Mouse (Mus musculus) heart, embryonic 16.5 days (tissue): ENCODE results near the gene Pex7. TPM values are rescaled to one million over a fixed set of nuclear protein-coding genes. Genes with fewer than 3 reads are reported as not detected.

Experiments used
- ATAC-seq: fragments of 200-750 bp; cut with Nextera tagmentation; replicated peaks from 2 replicates; pipeline ENCODE4 v1.8.0; 2017; ENCODE audit warnings: moderate number of reproducible peaks; ENCODE audit not compliant: insufficient read depth, low FRiP score; ENCODE audit errors: extremely low read depth
- H3K27ac ChIP-seq: fragments of 300-500 bp; sonication (generic); 2 replicates; pipeline ENCODE4 v1.5.1; 2014; ENCODE audit warnings: mild to moderate bottlenecking, low read length, control low read depth, moderate library complexity
- H3K27me3 ChIP-seq: fragments of 300-500 bp; sonication (generic); 2 replicates; pipeline ENCODE4 v1.6.1; 2014; ENCODE audit warnings: low read length, mixed read lengths; ENCODE audit not compliant: control insufficient read depth, insufficient read depth
- H3K36me3 ChIP-seq: fragments of 300-500 bp; sonication (generic); 2 replicates; pipeline ENCODE4 v1.6.1; 2014; ENCODE audit not compliant: control insufficient read depth, insufficient read depth
- H3K4me1 ChIP-seq: fragments of 300-500 bp; sonication (generic); 2 replicates; pipeline ENCODE4 v1.6.1; 2014; ENCODE audit warnings: low read length, mixed read lengths; ENCODE audit not compliant: control insufficient read depth, insufficient read depth
- H3K4me2 ChIP-seq: fragments of 300-500 bp; sonication (generic); 2 replicates; pipeline ENCODE4 v1.6.1; 2014; ENCODE audit warnings: low read depth, mild to moderate bottlenecking, control low read depth, low read length
- H3K4me3 ChIP-seq: fragments of 300-500 bp; sonication (generic); 2 replicates; pipeline ENCODE4 v1.5.1; 2014; ENCODE audit warnings: mild to moderate bottlenecking, control low read depth, low read length
- H3K9ac ChIP-seq: fragments of 300-500 bp; sonication (generic); 2 replicates; pipeline ENCODE4 v1.6.1; 2014; ENCODE audit warnings: low read length, control low read depth
- H3K9me3 ChIP-seq: fragments of 300-500 bp; sonication (generic); replicated peaks from 2 replicates; pipeline ENCODE4 v1.6.1; 2016; ENCODE audit warnings: low read length; ENCODE audit not compliant: control insufficient read depth
- WGBS: fragments of 180-500 bp; shearing (Covaris S2); extraction: QIAGEN DNeasy Blood & Tissue Kit; methylation state at CpG from one replicate; pipeline ENCODE4 v1.1.7; 2014; 5-methylcytosine and 5-hydroxymethylcytosine counted together
- polyA plus RNA-seq: library from polyadenylated mRNA; unstranded; fragments of >200 nt; fragmentation: Nextera tagmentation; extraction: Ambion mirVana; gene quantifications from 2 replicates; pipeline ENCODE4 v1.2.1, GENCODE M21; 2015

Gene Pex7
- polyA plus RNA-seq: 38.6 and 41.4 TPM in 2 replicates

DNA sequence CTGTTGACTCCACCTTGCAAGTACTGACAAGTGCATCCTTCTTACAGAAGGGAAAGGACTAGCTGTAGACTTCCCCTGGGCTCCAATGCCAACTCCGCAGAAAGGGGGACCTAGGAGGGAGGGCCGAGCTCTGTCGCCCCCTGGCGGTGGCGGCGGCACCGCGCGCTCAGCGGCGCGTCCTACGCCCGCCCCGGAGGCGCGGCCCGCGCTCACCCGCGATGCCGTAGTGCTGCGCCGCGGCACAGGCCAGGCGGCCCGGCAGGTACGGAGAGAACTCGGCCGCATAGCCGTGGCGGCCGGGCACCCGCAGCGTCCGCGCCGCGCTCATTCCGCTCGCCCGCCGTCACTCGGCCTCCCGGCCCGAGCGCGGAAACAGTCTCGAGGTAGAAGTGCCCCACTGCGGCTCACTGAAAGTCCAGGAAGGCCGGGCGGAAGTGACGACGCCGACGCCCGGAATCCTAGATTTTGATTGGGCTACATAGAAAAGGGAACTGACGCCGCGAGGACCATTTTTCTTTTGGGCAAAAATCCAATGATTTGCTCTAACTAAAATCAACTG is at the start of gene Pex7:
TSS of gene Pex7 (minus strand) at position 444 of the 559 bp plus-strand sequence.
- under 1% methylated on average over 59 of the region's 60 CpGs for WGBS
- Histone ChIP-seq H3K4me3 (peak within 1 kb of the TSS; percentile 88), H3K9me3 (no peaks in the 10 kb centered on the region), H3K4me1 (0 out of 2 replicates have a peak, but pooled peaks cover 2% of the 10 kb centered on the region), H3K9ac (peak within 1 kb of the TSS; percentile 91), H3K36me3 (no peaks in the 10 kb centered on the region), H3K27me3 (no peaks in the 10 kb centered on the region), H3K27ac (peak within 1 kb of the TSS; percentile 96), H3K4me2 (peak within 1 kb of the TSS; percentile 39)
- ATAC-seq: peak; percentile 95

DNA sequence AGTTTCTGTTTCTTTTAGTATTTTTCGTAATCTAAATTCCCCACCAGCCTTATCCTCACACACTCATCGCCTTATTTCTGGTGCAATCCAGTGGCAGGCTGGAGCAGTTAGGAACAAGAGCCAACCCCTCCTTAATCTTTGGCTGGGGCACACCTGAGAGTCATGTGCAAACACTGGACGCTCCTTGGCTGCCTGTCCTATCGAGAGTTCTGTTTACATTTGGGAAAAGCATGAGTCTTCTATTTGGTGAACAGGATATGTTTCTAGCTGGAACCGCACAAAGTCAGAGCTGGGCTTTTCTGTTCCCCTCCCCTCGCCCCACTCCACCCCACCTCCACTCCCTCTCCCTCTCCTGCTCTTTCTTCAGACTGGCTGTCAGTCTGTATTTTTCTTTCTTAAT is 49.3 kb upstream of the Pex7 start:
- H3K36me3 ChIP-seq: no peaks in the 10 kb centered on the region
- no peaks in the 10 kb centered on the region for H3K27me3 ChIP-seq
- H3K9ac ChIP-seq: no peak overlapping the region
- peak; percentile 57; the same call in 1 of the 2 replicates for ATAC-seq
- H3K4me1 ChIP-seq: peaks cover 43% of the 10 kb centered on the region
- H3K27ac ChIP-seq: peak overlapping the region; percentile 15; the same call in 1 of the 2 replicates
- 27% methylated on average over 6 of the region's 6 CpGs for WGBS
- H3K4me3 ChIP-seq: no peak overlapping the region
- peak overlapping the region; percentile 23; the same call in 1 of the 2 replicates for H3K4me2 ChIP-seq
- H3K9me3 ChIP-seq: no peaks in the 10 kb centered on the region

DNA sequence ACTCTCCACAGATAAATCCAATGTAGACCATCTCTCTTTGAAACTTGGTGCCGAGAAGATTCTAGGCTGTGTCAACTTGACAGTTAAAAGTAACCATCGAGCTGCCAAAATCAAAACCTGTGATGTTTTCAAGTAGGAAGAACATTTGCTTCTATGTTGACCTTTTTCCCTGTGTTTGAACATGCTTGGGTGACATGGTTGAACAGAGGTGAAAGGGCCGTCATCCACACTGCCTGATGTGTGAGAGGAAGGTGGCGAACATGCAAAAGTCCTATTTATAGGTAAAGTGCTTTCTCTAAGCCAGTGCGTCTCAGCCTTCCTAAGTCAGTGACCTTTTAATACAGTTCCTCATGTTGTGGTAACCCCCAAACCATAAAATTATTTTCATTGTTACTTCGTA is 48.3 kb upstream of the Pex7 start:
- no peak overlapping the region for H3K4me2 ChIP-seq
- H3K27me3 ChIP-seq: no peaks in the 10 kb centered on the region
- H3K9ac ChIP-seq: no peak overlapping the region
- peaks cover 43% of the 10 kb centered on the region for H3K4me1 ChIP-seq
- H3K27ac ChIP-seq: no peak overlapping the region
- H3K9me3 ChIP-seq: no peaks in the 10 kb centered on the region; the same call in 1 of the 2 replicates
- 70% methylated on average over 6 of the region's 6 CpGs for whole genome bisulfite sequencing
- no peak overlapping the region for H3K4me3 ChIP-seq
- no peaks in the 10 kb centered on the region for H3K36me3 ChIP-seq
- no peak for ATAC-seq

DNA sequence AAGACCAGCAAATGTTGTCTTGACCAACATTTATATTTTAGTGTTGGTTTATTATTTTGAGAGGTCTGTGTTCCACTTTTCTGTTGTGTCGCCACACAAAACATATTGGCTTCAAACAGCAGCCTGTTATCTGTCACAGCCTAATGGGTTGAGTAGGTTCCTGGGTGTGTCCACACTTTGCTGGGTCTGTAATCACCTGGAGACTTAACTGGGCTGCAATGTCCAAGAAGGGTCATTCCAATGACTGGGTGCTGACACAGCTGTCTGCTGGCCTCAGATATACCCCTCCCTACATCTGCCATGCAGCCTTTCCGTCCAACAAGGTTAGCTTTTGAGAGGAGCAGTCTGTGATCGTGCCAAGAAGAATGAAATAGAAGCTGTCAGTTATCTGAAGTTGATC is 47.1 kb upstream of the Pex7 start:
- Histone ChIP-seq H3K9ac (no peak overlapping the region), H3K4me3 (no peak overlapping the region), H3K4me1 (peaks cover 43% of the 10 kb centered on the region), H3K4me2 (no peak overlapping the region), H3K9me3 (no peaks in the 10 kb centered on the region; the same call in 1 of the 2 replicates), H3K27me3 (no peaks in the 10 kb centered on the region), H3K27ac (no peak overlapping the region), H3K36me3 (no peaks in the 10 kb centered on the region)
- ATAC-seq: no peak
- WGBS: 59% methylated on average over 3 of the region's 3 CpGs

DNA sequence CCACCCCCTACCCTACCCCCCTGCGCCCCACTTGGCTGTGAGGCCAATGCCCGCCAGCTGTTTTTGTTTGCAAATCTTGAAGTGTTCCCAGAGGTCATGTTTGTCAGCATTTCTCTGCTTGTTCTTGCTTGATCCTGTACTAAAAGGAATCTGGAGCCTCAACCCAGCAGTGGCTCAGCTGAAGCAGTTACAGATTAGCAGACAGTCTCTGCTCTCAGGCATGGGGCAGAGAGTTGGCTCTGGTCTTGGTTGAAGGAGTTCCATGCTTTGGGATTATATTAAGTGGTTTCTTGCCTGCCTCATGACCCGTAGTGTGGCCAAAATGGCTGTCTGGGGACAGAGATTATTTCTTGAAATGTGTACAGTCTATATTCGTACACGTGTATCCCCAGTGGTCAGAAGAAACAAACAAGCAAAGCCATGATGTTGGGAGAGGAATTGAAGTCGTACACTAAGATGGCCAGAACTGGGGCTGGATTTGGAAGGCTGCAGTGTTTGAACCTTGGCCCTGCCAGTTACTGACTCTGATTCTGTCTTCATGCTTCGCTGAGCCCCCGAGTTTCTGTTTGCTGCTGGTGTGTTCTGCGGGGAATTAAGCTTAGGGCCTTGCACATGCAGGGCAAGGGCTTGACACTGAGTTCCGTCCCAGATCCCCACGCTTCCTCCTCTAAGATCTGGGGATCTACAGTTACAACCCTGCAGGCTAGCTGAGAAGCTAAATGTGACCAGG is 45.7 kb upstream of the Pex7 start:
- H3K4me2 ChIP-seq: no peak overlapping the region
- no peak overlapping the region for H3K27ac ChIP-seq
- 82% methylated on average over 11 of the region's 11 CpGs for WGBS
- no peaks in the 10 kb centered on the region for H3K36me3 ChIP-seq
- no peak for ATAC-seq
- H3K4me3 ChIP-seq: no peak overlapping the region
- H3K27me3 ChIP-seq: no peaks in the 10 kb centered on the region
- peaks cover 43% of the 10 kb centered on the region for H3K4me1 ChIP-seq
- no peak overlapping the region for H3K9ac ChIP-seq
- no peaks in the 10 kb centered on the region; the same call in 1 of the 2 replicates for H3K9me3 ChIP-seq

DNA sequence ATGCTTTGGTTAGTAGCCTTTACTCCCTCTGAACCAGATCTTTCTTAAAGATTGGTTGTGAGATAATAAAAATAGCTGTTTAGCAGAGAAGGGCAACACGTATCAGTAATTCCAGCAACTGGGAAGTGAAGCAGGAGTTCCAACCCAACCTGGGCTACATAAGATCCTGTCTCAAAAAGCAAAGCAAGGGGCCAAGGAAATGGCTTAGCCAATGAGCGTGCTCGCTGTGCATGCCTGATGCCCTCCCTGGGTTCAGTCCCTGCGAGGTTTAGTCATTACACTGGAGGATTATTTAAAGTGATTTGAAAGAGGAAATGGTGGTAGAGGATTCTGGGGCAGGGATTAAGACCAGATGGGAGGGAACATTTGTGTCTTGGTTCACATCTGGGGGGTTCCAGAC is 41.6 kb upstream of the Pex7 start:
- Histone ChIP-seq H3K4me1 (peaks cover 10% of the 10 kb centered on the region), H3K9ac (no peak overlapping the region), H3K4me3 (no peak overlapping the region), H3K9me3 (no peaks in the 10 kb centered on the region; the same call in 1 of the 2 replicates), H3K4me2 (no peak overlapping the region), H3K27ac (no peak overlapping the region), H3K27me3 (no peaks in the 10 kb centered on the region), H3K36me3 (no peaks in the 10 kb centered on the region)
- no peak for ATAC-seq
- WGBS: 84% methylated on average over 4 of the region's 4 CpGs

DNA sequence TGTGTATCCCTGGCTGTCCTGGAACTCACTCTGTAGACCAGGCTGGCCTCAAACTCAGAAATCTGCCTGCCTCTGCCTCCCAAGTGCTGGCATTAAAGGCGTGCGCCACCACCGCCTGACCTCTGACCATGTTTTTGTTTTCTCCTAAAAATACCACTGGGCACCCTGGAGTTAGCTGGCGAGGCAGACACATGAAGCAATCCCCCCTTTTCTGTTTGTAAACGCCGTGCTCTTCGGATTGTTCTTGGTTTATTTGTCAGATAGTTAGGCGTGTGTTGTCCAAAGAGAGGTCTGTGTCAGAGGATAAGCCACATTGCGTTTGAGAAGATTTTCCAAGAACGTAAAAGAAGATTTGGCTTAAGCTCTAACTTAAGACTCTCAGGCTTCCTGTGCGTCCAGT is 40.9 kb upstream of the Pex7 start:
- H3K27me3 ChIP-seq: no peaks in the 10 kb centered on the region
- no peak overlapping the region for H3K27ac ChIP-seq
- WGBS: 94% methylated on average over 11 of the region's 11 CpGs
- no peak for ATAC-seq
- peaks cover 9% of the 10 kb centered on the region for H3K4me1 ChIP-seq
- H3K4me2 ChIP-seq: no peak overlapping the region
- no peaks in the 10 kb centered on the region; the same call in 1 of the 2 replicates for H3K9me3 ChIP-seq
- H3K4me3 ChIP-seq: no peak overlapping the region
- no peak overlapping the region for H3K9ac ChIP-seq
- no peaks in the 10 kb centered on the region for H3K36me3 ChIP-seq

DNA sequence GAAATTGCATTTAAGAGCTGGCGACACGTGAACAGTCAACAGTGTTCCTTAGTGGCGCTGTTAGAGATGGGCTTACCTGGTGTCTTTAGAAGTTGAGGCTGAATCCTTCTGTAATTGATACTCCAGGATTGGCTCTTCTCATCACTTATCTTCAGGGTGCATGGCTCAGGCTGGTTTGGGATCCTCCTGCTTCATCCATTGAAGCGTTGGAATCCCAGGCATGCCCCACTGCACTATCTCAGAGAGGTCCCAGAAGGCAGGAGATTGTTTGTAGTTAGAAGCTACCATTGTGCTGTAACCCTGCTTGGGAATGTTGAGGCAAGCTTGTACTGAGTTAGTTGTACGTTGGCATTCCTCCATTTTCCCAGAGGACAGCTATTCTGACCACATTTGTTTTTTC is 40.4 kb upstream of the Pex7 start:
- ATAC-seq: no peak
- Histone ChIP-seq H3K36me3 (no peaks in the 10 kb centered on the region), H3K9ac (no peak overlapping the region), H3K4me1 (peaks cover 5% of the 10 kb centered on the region; the same call in 1 of the 2 replicates), H3K4me2 (no peak overlapping the region), H3K27ac (no peak overlapping the region), H3K9me3 (no peaks in the 10 kb centered on the region; the same call in 1 of the 2 replicates), H3K4me3 (no peak overlapping the region), H3K27me3 (no peaks in the 10 kb centered on the region)
- WGBS: 88% methylated on average over 5 of the region's 5 CpGs

DNA sequence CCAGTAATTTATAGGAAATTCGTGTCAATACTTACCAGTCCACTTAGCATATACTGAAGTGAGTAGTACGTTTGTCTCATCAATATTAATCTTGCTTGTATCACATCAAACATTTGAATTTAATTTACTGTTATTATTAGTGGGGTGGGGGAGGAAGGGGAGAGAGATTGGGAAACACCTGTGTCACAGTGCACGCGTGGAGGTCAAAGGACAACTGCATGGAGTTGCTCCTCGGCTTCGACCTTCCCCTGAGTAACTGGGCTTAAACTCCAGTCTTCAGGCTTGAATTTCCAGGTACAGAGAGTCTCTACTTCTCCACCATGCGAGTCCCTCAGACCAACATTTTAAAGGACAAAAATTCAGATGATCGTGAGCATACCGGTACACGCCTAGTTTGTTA is 40.0 kb upstream of the Pex7 start:
- Histone ChIP-seq H3K9me3 (no peaks in the 10 kb centered on the region; the same call in 1 of the 2 replicates), H3K4me3 (no peak overlapping the region), H3K4me1 (0 out of 2 replicates have a peak, but pooled peaks cover 4% of the 10 kb centered on the region), H3K9ac (no peak overlapping the region), H3K4me2 (no peak overlapping the region), H3K27me3 (no peaks in the 10 kb centered on the region), H3K36me3 (no peaks in the 10 kb centered on the region), H3K27ac (no peak overlapping the region)
- WGBS: 89% methylated on average over 10 of the region's 10 CpGs
- ATAC-seq: no peak
